Comparison of ENCODE assay signal across 8 mouse cellular contexts in the genomic region with DNA sequence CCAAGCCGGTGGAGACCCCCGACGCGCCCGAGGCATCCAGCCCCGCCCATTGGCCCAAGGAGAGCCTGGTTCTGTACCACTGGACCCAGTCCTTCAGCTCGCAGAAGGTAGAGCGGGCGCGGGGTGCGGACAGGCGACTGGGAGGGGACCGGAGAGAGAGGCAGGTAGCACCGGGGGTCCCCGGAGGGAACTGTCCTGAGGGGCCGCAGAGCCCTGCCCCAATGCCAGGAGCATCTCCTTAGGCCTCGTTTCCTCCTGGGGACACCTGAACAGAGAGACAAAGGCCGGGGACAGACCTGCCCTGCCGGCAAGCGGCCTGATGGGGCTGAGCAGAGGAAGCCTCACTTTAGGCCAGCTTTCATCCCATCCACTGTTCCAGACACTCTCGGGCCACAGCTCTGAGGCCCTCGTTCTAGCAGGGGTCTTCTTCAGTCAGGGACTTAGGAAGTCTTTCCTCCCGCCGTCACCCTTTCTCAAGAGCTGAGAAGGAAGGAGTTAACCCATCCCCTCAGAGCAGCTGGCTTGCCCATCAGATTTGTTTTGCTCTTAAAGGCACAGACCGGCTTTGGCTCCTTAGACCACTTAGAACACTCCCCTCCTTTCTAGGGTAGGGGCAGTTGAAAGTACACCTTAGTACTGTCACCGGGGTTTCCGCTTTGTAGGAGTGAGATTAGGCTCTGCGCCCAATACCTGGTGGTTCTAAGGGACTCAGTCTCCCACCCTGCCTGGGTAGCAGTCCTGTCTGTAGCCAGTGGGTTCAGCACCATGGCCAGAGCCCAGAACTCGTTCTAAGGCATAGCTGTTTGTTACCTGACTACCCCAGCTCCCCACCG. TPM values are rescaled to one million over a fixed set of nuclear protein-coding genes. Genes with fewer than 3 reads are reported as not detected.
A peak's percentile ranks its signal among the peaks of the same experiment; 100 is the strongest.
DNase-seq lines count a peak whose midpoint lies in the region; ATAC-seq and TF ChIP-seq lines count a peak whose summit lies in the region.

No protein-coding gene starts in this region.

- H3K27me3 ChIP-seq in embryonic facial prominence, embryonic 15.5 days = peaks cover 29% of the 10 kb centered on the region
- no peaks in the 10 kb centered on the region for H3K27me3 ChIP-seq in hindbrain, postnatal 0 days (ENCODE audit: insufficient read depth, low read length)
- H3K27me3 ChIP-seq in stomach, embryonic 14.5 days (ENCODE audit: control insufficient read depth, insufficient read depth, low read length) = no peaks in the 10 kb centered on the region

- peak; percentile 16 for DNase-seq in kidney, adult 9 months
- DNase-seq in kidney, adult 18-20 months = no peak
- DNase-seq in ZHBTc4 (ENCODE audit: low read depth, low spot score) = peak; percentile 72
- peak; percentile 73 for DNase-seq in hindbrain, postnatal 0 days (ENCODE audit: low spot score)
- DNase-seq in lung, postnatal 10 days = peak; percentile 47
- DNase-seq in layer of hippocampus, adult 9-10 months (ENCODE audit: low spot score) = no peak

- H3K4me1 ChIP-seq in embryonic facial prominence, embryonic 15.5 days = 0 out of 2 replicates have a peak, but pooled peaks cover 7% of the 10 kb centered on the region
- H3K4me1 ChIP-seq in hindbrain, postnatal 0 days (ENCODE audit: insufficient read depth, low read length) = peaks cover 5% of the 10 kb centered on the region; the same call in 1 of the 2 replicates
- H3K4me1 ChIP-seq in stomach, embryonic 14.5 days (ENCODE audit: control insufficient read depth, insufficient read depth, low read length) = no peaks in the 10 kb centered on the region

- no peaks in the 10 kb centered on the region for H3K36me3 ChIP-seq in embryonic facial prominence, embryonic 15.5 days
- H3K36me3 ChIP-seq in hindbrain, postnatal 0 days (ENCODE audit: insufficient read depth, low read length) = no peaks in the 10 kb centered on the region
- no peaks in the 10 kb centered on the region for H3K36me3 ChIP-seq in stomach, embryonic 14.5 days (ENCODE audit: control insufficient read depth, insufficient read depth, low read length)

- no peak overlapping the region for H3K27ac ChIP-seq in embryonic facial prominence, embryonic 15.5 days (replicated peaks)
- H3K27ac ChIP-seq in hindbrain, postnatal 0 days = peak overlapping the region; percentile 88
- no peak overlapping the region for H3K27ac ChIP-seq in stomach, embryonic 14.5 days (ENCODE audit: low read length)

- H3K9ac ChIP-seq in embryonic facial prominence, embryonic 15.5 days = no peak overlapping the region
- peak overlapping the region; percentile 78 for H3K9ac ChIP-seq in hindbrain, postnatal 0 days (replicated peaks; ENCODE audit: low read length)
- H3K9ac ChIP-seq in stomach, embryonic 14.5 days (replicated peaks; ENCODE audit: low read depth, low read length) = no peak overlapping the region

- H3K4me2 ChIP-seq in embryonic facial prominence, embryonic 15.5 days (replicated peaks) = peak overlapping the region; percentile 44
- H3K4me2 ChIP-seq in hindbrain, postnatal 0 days (ENCODE audit: low read depth, low read length) = peak overlapping the region; percentile 79
- peak overlapping the region; percentile 42 for H3K4me2 ChIP-seq in stomach, embryonic 14.5 days (replicated peaks; ENCODE audit: low read depth, low read length)

- H3K9me3 ChIP-seq in embryonic facial prominence, embryonic 15.5 days (replicated peaks) = no peaks in the 10 kb centered on the region
- H3K9me3 ChIP-seq in hindbrain, postnatal 0 days (ENCODE audit: low read length) = no peaks in the 10 kb centered on the region
- no peaks in the 10 kb centered on the region for H3K9me3 ChIP-seq in stomach, embryonic 14.5 days (ENCODE audit: control insufficient read depth, low read depth, low read length)

- peak overlapping the region; percentile 26 for H3K4me3 ChIP-seq in embryonic facial prominence, embryonic 15.5 days (replicated peaks)
- H3K4me3 ChIP-seq in hindbrain, postnatal 0 days (ENCODE audit: low read length) = peak overlapping the region; percentile 67
- peak overlapping the region; percentile 26 for H3K4me3 ChIP-seq in stomach, embryonic 14.5 days (ENCODE audit: low read depth, low read length)

- no peak for TF ChIP-seq CTCF in hindbrain, postnatal 0 days (IDR thresholded peaks at IDR 0.05; ENCODE audit: low read depth)

- 2% methylated on average over 30 of the region's 30 CpGs for WGBS in embryonic facial prominence, embryonic 15.5 days
- WGBS in hindbrain, postnatal 0 days = under 1% methylated on average over 29 of the region's 30 CpGs
- WGBS in stomach, embryonic 14.5 days = under 1% methylated on average over 30 of the region's 30 CpGs

- peak; percentile 17; the same call in 1 of the 2 replicates for ATAC-seq in embryonic facial prominence, embryonic 15.5 days (ENCODE audit: insufficient number of reproducible peaks, low FRiP score, low TSS enrichment, low read depth)
- ATAC-seq in hindbrain, postnatal 0 days = peak; percentile 62
- peak; percentile 14; the same call in 1 of the 2 replicates for ATAC-seq in stomach, embryonic 14.5 days (ENCODE audit: insufficient number of reproducible peaks, insufficient read depth, low FRiP score, low read depth)

RNA-seq across cellular contexts. Expression of a gene that starts 0.6 kb away (rescaled TPM):
- polyA plus RNA-seq in embryonic facial prominence, embryonic 15.5 days (2015; fragmentation: Nextera tagmentation; extraction: Ambion mirVana) = 3.2 and 3.9 TPM in 2 replicates
- 132 and 149 TPM in 2 replicates for total RNA-seq in hindbrain, postnatal 0 days (2014; rRNA removed)
- polyA plus RNA-seq in hindbrain, postnatal 0 days (2015; fragmentation: Nextera tagmentation; extraction: Ambion mirVana) = 120 and 123 TPM in 2 replicates
- polyA plus RNA-seq in stomach, embryonic 14.5 days (2014; fragmentation: Nextera tagmentation; extraction: Ambion mirVana) = 5.3 and 8.4 TPM in 2 replicates

RNA-seq across cellular contexts. Expression of a gene that starts 14.3 kb away (rescaled TPM):
- 86.8 and 91.4 TPM in 2 replicates for polyA plus RNA-seq in embryonic facial prominence, embryonic 15.5 days (2015; fragmentation: Nextera tagmentation; extraction: Ambion mirVana)
- total RNA-seq in hindbrain, postnatal 0 days (2014; rRNA removed) = 22.9 and 29.5 TPM in 2 replicates
- 59.6 and 60.5 TPM in 2 replicates for polyA plus RNA-seq in hindbrain, postnatal 0 days (2015; fragmentation: Nextera tagmentation; extraction: Ambion mirVana)
- 84.9 and 89.2 TPM in 2 replicates for polyA plus RNA-seq in stomach, embryonic 14.5 days (2014; fragmentation: Nextera tagmentation; extraction: Ambion mirVana)

RNA-seq across cellular contexts. Expression of a gene that starts 33.6 kb away (rescaled TPM):
- 11.6 and 12.1 TPM in 2 replicates for polyA plus RNA-seq in embryonic facial prominence, embryonic 15.5 days (2015; fragmentation: Nextera tagmentation; extraction: Ambion mirVana)
- total RNA-seq in hindbrain, postnatal 0 days (2014; rRNA removed) = 26.5 and 33.2 TPM in 2 replicates
- polyA plus RNA-seq in hindbrain, postnatal 0 days (2015; fragmentation: Nextera tagmentation; extraction: Ambion mirVana) = 14.9 and 15.1 TPM in 2 replicates
- polyA plus RNA-seq in stomach, embryonic 14.5 days (2014; fragmentation: Nextera tagmentation; extraction: Ambion mirVana) = 8.5 and 11.0 TPM in 2 replicates

RNA-seq across cellular contexts. Expression of a gene that starts 41.0 kb away (rescaled TPM):
- 3.7 and 5.0 TPM in 2 replicates for polyA plus RNA-seq in embryonic facial prominence, embryonic 15.5 days (2015; fragmentation: Nextera tagmentation; extraction: Ambion mirVana)
- 1.2 and 1.4 TPM in 2 replicates for total RNA-seq in hindbrain, postnatal 0 days (2014; rRNA removed)
- 0.83 and 0.88 TPM in 2 replicates for polyA plus RNA-seq in hindbrain, postnatal 0 days (2015; fragmentation: Nextera tagmentation; extraction: Ambion mirVana)
- polyA plus RNA-seq in stomach, embryonic 14.5 days (2014; fragmentation: Nextera tagmentation; extraction: Ambion mirVana) = 6.5 and 6.7 TPM in 2 replicates

RNA-seq across cellular contexts. Expression of a gene that starts 53.3 kb away (rescaled TPM):
- polyA plus RNA-seq in embryonic facial prominence, embryonic 15.5 days (2015; fragmentation: Nextera tagmentation; extraction: Ambion mirVana) = 0.30 and 0.35 TPM in 2 replicates
- 0.73 and 2.1 TPM in 2 replicates for total RNA-seq in hindbrain, postnatal 0 days (2014; rRNA removed)
- polyA plus RNA-seq in hindbrain, postnatal 0 days (2015; fragmentation: Nextera tagmentation; extraction: Ambion mirVana) = 1.0 TPM in 2 replicates
- not detected in 2 replicates for polyA plus RNA-seq in stomach, embryonic 14.5 days (2014; fragmentation: Nextera tagmentation; extraction: Ambion mirVana)

Comparison
In these comparisons a context has a peak if more than half of its experiments do, and no peak if none do; other contexts are left out.
1. DNase-seq: peak in kidney, adult 9 months (single experiment), ZHBTc4 (single experiment), hindbrain, postnatal 0 days (single experiment) and lung, postnatal 10 days (single experiment); none in kidney, adult 18-20 months (single experiment) and layer of hippocampus, adult 9-10 months (single experiment).
2. RNA of a gene that starts 0.6 kb away (polyA plus RNA-seq): 120 to 123 TPM in hindbrain, postnatal 0 days; 5.3 to 8.4 TPM in stomach, embryonic 14.5 days and 3.2 to 3.9 TPM in embryonic facial prominence, embryonic 15.5 days; every median in the first group is over 10 times any median in the second.
3. Peak in every context shown above with its lines, with median percentiles within 50 percentile points of each other: ATAC-seq, H3K4me2 ChIP-seq and H3K4me3 ChIP-seq.